Mouse (Mus musculus) lung, postnatal 0 days (tissue): Measurements from ENCODE around the gene Ddx54.

ENCODE experiments used
- CTCF ChIP-seq: IDR thresholded peaks from 2 replicates; pipeline ENCODE4 v1.5.1; 2016; ENCODE audit warnings: antibody characterized with exemption, mild to moderate bottlenecking
- EP300 ChIP-seq: IDR thresholded peaks from 2 replicates; pipeline ENCODE4 v1.6.1; 2016; ENCODE audit warnings: antibody characterized with exemption, mild to moderate bottlenecking, control low read depth

DNA sequence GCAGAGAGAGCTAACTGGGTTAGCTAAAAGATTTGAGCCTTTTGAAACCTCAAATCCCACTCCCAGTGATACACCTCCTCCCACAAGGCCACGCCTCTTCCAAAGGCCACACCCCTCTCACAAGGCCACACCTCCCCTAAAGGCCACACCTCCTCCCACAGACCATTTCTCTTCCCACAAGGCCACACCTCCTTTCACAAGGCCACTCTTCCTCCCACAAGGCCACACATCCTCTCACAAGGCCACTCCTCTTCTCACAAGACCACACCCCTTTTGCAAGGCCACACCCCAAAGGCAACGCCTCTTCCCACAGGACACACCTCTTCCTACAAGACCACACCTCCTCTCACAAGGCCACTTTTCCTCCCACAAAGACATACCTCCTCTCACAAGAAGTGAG is 65.0 kb downstream of the Ddx54 start:
- TF ChIP-seq CTCF (no peak), EP300 (no peak)
